Mouse (Mus musculus) gastrocnemius, postnatal 14 days (tissue): ENCODE measurements around the gene Zpbp2. TPM values are rescaled to one million over a fixed set of nuclear protein-coding genes. Genes with fewer than 3 reads are reported as not detected.

Experiments
- total RNA-seq, 2 experiments: library from RNA; stranded (reverse); gene quantifications; 2 replicates each; pipeline ENCODE4 v1.2.3; 2021

The Zpbp2 gene
- total RNA-seq, 2 experiments from 2014 or later, result not detected

Other genes with a start within 250 kb of the Zpbp2 start
- gene Neurod2, start 221.4 kb upstream of the Zpbp2 start, total RNA-seq, result not detected
- under 1 TPM; 0.20 to 0.29 TPM for gene Ppp1r1b, start 202.7 kb upstream of the Zpbp2 start, total RNA-seq
- 1 to 10 TPM; 7.3 to 9.4 TPM for gene Stard3, start 192.7 kb upstream of the Zpbp2 start, total RNA-seq
- gene Tcap, start 167.3 kb upstream of the Zpbp2 start, total RNA-seq, result 1,000 to 10,000 TPM in 1 of 2 experiments, 100 to 1,000 TPM in 1; 673 to 1,120 TPM
- gene Pnmt, start 164.6 kb upstream of the Zpbp2 start, total RNA-seq, result under 1 TPM; 0.39 to 0.53 TPM
- 1 to 10 TPM; 2.2 to 2.9 TPM for gene Pgap3, start 150.6 kb upstream of the Zpbp2 start, total RNA-seq
- 1 to 10 TPM; 3.9 to 5.3 TPM for gene Erbb2, start 138.6 kb upstream of the Zpbp2 start, total RNA-seq
- 10 to 100 TPM; 27.7 to 30.3 TPM for gene Mien1, start 112.1 kb upstream of the Zpbp2 start, total RNA-seq
- gene Grb7, start 104.7 kb upstream of the Zpbp2 start, total RNA-seq, result not detected
- under 1 TPM; 0.10 to 0.18 TPM for gene Ikzf3, start 5.1 kb upstream of the Zpbp2 start, total RNA-seq
- gene Ormdl3, start 36.3 kb downstream of the Zpbp2 start, total RNA-seq, result 10 to 100 TPM; 18.3 to 18.7 TPM
- gene Lrrc3c, start 47.2 kb downstream of the Zpbp2 start, total RNA-seq, result not detected
- gene Gm12355, start 74.6 kb downstream of the Zpbp2 start, total RNA-seq, result 1 to 10 TPM; 5.0 to 6.6 TPM
- gene Gsdma3, start 75.3 kb downstream of the Zpbp2 start, total RNA-seq, result under 1 TPM; 0.16 to 0.39 TPM
- not detected for gene Gsdma2, start 95.7 kb downstream of the Zpbp2 start, total RNA-seq
- under 1 TPM in 1 of 2 experiments, not detected in 1; 0.11 TPM for gene Gsdma, start 113.3 kb downstream of the Zpbp2 start, total RNA-seq
- gene Psmd3, start 131.5 kb downstream of the Zpbp2 start, total RNA-seq, result 10 to 100 TPM; 89.2 to 91.4 TPM
- not detected for gene Csf3, start 150.2 kb downstream of the Zpbp2 start, total RNA-seq
- 10 to 100 TPM; 40.3 to 42.0 TPM for gene Med24, start 178.3 kb downstream of the Zpbp2 start, total RNA-seq
- 100 to 1,000 TPM in 1 of 2 experiments, 10 to 100 TPM in 1; 91.8 to 106 TPM for gene Thra, start 189.5 kb downstream of the Zpbp2 start, total RNA-seq
- gene Nr1d1, start 224.2 kb downstream of the Zpbp2 start, total RNA-seq, result 10 to 100 TPM; 27.3 to 64.6 TPM
- gene Msl1, start 244.4 kb downstream of the Zpbp2 start, total RNA-seq, result 10 to 100 TPM; 49.0 to 55.3 TPM